Mouse (Mus musculus) lung, postnatal 4 days (tissue): Measurements from ENCODE around the gene Arel1.

Experiments used
- DNase-seq, 2 experiments: peaks; one replicate each; pipeline ENCODE4 v3.0.0; 2021

Gene Arel1

DNA sequence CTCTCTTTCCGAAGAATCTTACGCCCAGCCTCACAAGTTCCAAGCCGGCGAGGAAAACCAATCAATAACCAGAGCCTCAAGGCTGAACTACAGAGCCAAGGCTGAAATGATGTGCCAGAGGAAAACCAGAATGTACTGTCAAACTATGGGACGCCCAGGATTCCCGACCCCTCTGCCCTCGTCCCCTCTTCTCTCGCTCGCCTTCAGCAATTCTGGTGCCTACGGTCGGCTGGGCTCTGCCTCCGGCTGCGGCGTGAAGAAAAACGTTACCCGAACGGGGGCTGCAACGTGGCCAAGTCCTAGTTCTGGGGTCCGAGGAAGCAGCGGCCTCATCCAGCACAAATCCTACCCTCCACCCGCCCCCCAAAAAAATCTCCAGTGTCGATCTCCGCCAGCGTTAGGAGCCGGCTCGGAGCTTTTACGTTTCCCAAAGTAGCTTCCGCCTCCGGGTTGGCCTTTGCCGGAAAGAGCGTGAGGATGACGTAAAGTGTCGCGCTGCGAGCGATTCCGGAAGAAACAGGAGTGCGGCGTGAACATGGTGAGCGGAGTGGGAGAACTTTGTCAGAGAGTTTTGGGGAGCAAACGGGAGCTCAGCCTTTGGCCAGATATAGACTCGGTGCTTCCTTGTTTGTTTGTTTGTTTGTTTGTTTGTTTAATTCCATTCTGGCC lies at the start of gene Arel1, which contains the start of gene Fcf1:
TSS of gene Arel1 (minus strand) at position 473 of the 669 bp plus-strand sequence.
TSS of gene Fcf1 (plus strand) at position 470 of the 669 bp plus-strand sequence.
- peak; percentile 91 for DNase-seq

DNA sequence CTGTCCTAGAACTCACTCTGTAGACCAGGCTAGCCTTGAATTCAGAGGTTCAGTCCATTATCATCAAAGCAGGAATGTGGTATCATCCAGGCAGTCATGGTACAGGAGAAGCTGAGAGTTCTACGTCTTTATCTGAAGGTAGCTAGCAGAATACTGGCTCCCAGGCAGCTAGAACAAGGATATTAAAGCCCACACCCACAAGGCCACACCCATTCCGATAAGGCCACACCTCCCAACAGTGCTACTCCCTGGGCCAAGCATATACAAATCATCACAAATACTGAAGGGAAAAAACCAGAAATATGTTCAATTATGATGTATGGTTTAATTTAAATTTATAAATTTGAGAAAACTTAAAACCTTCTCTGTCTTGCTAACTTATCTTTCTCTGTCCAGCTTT lies 41.5 kb upstream of the Arel1 start:
- DNase-seq: no peak

DNA sequence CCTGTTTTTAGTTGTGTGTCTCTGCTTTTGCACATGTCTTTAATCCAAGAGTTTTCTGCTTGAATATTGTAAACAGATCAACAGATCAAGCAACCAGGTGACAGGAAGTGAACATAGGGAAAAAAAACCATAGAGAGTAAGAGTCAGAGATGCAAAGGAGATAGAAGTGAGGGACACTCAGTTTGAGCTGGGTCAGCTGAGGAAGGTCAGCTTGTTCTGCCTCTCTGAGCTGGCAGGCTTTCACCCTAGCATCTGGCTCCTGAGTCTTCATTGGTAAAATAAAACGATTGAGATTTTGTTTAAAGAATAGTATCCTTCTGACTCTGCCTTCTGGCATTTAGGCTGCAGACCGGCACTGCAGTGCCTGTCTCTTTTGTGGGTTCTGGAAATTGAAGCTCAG lies 39.8 kb upstream of the Arel1 start:
- no peak for DNase-seq

DNA sequence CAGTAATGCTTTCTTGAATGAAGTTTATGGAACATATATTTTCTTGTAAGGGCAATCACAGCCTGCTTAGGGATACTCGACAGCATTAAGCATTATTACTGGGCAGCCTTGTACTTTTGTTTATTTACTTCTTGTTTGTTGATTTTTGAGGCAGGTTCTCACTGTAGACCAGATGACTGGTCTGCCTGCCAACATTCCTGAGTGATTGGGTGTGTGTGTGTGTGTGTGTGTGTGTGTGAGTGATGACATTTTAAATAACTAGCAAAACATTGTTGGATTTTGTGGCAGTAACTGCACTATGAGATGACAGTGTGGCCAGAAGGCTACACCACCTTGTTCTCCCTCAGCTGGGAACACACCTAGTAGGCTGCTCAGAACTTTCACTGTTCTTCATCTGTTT lies 39.1 kb upstream of the Arel1 start:
- DNase-seq: no peak

DNA sequence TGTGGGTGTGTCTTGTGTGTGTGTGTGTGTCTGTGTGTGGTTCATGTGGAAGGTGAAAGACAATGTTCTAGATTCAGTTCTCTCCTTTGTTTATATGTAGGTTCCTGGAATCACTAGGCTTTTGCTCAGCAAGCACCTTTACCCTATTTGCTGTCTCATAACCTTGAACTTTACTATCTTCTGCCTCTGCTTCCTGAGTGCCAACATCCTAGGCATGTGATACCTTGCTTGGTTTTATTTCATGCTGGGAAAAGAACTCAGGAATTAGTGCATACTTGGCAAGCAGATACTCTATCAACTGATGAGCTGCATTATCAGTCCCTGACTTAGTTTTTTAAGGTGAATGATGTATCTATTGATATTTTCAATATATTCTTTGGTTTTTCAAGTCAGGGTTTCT lies 36.3 kb upstream of the Arel1 start:
- DNase-seq: no peak

DNA sequence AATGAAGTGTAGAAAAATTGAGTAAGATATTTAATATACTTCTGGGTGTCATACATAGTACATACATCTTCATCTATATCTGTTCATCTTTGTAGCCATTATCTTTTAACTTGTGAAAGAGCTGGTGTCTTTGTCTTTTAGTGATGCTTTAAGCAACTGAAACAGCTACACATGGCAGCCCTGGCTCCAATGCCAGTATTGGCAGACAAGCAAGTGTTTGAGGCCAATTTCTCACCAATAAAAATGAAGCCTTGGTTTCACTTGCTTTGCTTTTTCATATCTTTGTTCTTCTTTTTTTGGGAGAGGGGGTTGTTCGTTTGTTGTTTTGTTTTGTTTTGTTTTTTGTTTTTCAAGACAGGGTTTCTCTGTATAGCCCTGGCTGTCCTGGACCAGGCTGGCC lies 35.5 kb upstream of the Arel1 start:
- no peak for DNase-seq

DNA sequence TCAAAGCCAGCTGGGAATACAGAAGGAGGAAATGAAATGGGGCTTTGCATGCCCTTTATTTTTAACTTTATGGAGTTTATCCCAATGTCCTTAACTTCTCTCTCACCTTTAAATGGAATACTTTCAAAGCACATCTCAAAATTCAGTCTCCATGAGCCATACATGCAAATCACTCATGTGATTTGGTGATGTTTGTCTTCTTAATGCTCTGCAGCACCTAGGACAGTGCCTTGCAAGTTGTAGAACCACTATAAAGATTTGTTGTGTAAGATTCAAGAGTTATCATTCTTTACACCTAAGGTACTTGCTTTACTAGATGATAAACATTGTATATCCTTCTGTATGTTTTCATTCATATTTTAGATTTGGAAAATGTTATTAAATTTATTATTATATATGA lies 28.4 kb upstream of the Arel1 start:
- DNase-seq: no peak

DNA sequence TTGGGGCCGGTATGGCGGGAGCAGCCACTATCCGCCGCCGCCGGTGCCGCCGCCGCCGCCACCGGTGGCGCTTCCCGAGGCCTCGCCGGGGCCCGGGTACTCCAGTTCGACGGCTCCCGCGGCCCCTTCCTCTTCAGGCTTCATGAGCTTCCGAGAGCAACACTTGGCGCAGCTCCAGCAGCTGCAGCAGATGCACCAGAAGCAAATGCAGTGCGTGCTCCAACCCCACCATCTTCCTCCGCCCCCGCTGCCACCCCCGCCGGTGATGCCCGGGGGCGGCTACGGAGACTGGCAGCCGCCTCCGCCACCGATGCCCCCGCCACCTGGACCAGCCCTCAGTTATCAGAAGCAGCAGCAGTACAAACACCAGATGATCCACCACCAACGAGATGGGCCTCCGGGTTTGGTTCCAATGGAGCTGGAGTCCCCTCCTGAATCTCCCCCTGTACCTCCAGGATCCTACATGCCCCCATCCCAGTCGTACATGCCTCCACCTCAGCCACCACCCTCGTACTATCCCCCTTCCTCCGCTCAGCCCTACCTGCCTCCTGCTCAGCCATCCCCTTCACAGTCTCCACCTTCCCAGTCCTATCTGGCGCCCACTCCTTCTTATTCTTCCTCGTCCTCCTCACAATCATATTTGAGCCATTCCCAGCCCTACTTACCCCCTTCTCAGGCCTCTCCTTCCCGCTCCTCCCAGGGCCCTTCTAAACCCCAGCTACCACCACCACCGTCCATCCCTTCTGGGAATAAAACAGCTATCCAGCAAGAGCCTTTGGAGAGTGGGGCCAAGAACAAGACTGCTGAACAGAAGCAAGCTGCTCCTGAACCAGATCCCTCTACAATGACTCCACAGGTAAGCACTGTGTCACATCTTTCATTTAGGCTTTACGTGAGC lies 26.1 kb upstream of the Arel1 start:
- DNase-seq: peak in 1 of 2 experiments; percentile 71

DNA sequence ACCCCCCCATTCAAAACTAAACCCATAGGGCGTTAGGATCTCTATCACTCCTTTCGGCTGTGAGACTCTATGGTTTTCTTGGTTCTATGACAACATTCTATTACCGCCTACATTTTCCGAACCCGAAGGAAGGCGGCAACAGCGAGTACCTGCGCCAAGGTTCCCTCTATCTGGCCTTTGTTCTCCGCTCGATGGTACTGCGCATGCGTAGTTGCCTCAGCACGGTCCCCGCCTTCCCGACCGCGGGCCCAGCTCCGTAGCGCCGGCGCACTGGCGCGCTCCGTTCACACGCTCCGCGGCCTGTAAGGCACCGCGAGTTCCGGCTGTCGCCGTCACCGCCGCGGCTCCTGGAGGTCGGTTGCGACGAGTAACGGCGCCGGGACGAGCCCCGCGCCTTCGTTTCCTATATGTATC lies 25.4 kb upstream of the Arel1 start, which contains the start of gene Ylpm1:
TSS of gene Ylpm1 (plus strand) at position 239 of the 414 bp plus-strand sequence.
- peak; percentile 98 for DNase-seq

DNA sequence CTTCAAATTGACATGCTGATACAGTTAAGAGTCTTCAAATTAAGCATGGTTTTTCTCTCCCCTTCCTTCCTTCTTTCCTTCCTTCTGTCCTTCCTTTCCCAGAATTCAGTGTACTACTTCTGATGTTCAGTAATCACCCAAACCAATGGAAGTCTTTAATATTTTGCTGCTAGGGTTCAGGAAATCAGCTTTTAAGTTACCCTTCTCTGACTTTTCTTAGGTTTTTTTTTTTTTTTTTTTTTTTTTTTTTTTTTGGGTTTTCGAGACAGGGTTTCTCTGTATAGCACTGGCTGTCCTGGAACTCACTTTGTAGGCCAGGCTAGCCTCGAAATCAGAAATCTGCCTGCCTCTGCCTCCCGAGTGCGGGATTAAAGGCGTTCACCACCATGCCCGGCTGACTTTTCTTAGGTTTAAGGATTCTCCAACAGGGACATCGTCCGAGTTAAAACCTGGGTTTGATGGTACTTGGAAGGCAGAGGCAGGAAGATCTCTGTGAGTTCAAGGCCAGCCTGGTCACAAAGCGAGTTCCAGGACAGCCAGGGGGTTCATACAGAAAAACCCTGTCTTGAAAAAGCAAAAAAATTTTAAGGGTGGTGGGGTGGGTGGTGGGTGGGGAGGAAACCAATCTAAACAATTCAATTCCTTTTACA lies 24.5 kb upstream of the Arel1 start:
- no peak for DNase-seq

DNA sequence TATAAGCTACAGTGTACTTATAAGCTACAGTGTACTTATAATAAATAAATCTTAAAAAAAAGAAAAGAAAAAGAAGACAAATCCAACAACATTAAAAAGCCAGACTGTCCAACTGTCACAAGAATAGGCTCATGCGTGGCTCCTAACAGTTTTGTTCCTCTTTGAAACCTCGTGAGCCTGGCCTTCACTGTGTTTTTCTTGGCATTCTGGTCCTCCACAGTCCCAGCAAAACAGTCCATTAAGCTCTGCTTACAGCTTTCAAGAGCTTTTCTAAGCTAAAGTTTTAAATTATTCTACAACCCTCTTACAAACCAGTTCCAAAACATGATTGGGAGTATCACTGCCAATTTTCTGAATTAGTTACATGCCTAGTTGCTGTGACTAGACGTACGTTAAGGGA lies 18.8 kb upstream of the Arel1 start:
- no peak for DNase-seq

DNA sequence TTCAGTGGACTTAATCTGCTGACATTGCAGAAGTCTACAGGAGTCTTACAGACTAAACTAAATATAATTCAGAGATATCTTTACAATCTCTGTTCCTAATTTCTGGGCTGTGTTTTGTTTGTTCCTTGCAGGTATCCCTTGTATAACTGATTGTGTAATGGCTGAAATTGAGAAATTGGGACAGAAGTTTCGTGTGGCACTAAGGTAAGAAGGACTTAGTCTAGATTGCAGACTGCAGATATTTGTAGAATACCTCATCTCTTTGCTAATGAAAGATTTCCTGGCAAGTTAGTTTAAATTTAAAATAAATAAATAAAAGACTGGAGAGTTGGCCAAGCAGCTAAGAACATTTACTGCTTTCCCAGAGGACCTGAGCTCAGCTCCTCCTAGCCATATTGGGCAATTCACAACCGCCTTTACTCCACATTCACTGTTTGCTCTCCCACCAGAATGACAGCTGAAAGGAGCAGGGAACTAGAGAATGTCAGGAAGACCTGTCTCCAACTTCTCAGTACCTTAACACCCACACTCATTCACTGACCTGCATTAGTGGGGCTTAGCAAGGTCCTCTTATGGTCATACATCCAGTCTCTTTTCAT lies 8.7 kb upstream of the Arel1 start:
- no peak for DNase-seq

DNA sequence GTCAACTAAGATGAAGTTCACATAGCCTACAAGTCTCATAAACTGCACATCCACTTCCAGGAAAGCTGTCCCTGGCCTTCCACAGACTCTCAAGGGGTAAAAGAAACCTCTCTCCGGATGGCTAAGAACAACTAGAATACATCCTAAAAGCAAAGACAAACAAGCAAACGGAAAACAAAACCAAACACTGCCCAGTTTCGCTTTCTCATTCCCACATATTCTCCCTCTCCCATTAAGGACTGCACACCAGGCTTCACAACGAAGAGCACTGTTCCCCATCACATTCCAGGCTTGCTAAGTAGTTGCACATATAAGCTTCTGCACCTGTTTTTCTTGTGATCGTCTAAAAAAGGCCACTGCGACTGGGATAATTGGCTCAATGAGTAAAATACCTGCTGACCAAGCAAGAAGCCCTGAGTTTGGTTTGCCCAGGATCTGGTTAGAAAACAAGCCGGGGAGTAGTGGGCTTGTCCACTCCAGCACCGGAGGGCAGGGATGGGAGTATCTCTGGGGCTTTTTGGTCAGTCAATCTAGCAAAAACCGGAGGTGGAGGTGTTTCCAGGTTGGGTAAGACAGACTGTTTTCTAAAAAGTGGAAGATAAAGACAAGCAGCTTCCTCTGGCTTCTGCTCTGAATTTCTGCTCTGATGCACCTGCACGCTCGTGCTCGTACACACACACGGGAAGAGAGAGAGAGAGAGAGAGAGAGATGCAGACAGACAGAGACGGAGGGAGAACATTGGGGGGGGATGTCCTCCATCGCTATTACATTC lies 858 bp downstream of the Arel1 start:
- no peak for DNase-seq

DNA sequence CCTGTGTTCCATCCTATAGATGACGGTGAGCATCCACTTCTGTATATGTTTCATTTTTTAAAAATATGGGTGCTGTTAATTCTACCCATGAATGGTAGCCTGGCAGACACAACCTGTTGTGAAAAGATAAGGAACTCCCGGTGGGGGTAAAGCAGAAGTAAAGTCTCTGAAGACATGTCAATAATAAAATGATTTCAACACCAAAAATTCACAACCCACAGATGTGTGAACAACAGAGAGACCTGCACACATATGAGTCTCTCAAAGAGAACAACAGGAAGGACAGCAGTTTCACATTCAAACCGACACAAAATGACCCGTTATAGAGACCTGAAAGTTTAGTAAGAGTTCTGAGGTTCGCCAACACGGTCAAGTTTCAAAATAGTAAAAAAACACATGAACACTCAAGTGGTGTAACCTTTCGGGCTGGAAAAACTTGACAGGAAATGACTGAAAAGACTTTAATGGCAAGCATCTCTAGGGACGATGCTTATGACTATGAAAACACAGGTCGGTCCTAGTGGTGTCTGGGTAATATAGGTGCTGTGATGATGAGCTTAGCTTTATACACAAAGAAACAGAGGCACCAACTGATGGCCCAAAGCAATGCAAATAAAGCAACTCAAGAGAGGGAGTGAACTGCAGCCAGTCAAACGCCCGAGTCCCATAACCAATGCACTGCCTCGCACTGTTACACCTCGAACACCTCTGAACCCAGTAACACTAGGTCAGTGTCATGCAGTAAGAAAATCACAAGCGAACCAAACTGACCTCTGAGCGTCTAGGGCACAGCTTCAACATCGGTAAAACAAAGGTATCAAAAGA lies 1.7 kb downstream of the Arel1 start:
- no peak for DNase-seq

DNA sequence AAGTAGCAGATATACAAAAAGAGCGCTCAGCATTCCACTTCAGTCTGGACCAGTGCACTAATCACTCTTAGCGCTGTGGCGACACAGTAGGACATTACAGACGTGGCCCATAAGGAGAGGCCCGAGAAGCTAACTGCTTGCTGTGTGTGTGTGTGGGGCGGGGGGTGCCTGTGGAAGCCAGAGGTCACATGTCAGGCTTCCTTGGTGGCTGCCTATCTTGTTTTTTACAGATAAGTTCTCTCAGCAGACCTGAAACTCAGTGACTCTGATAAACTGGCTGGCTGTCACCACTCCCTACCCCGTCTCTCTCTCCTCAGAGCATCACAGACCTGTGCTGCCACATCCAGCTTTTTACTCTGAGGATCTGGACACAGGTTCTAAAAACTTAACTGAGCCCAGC lies 8.1 kb downstream of the Arel1 start:
- DNase-seq: no peak

DNA sequence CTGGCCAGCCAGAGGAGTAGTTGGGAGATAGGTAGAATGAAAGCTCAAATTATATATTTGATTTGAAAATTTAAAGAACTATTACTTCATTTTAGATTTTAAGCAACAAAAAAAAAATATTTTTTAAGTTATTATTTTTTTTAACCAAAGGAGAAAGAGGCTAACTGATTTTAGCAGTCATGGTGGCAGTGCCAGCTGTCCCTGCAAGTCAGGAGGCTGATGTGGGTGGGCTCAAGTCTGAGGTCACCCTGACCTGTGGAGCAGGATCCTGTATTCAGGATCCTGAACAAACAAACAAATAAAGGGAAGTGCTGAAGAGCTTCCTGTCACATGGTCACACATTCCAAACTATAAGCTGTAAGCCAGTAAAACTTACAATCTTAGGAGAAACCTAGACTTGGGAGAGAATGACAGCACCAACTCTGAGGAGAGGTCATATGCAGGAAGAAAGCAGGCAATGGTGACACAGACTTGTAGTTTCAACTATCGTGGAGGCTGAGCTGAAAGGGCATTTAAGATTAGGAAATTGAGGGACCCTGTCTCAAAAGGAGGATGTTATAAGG lies 11.8 kb downstream of the Arel1 start:
- DNase-seq: no peak

DNA sequence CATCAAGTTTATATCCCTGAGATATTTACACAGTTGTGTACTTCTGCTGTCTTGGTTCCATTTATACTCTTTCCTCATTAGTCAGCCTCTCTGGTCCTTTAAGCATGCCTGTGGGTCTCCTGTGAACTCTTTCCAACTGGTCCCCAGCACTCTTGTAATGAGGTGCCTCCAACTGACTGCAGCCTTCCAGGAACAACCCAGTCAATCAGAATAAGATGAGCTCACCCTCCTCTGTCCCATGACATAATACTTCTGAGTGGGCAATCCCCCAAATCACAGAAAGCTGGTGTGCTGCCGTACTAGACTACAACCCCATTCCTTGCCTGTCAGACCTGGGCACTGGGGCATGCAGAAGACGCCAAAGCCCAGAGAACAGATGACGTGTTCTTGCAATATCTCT lies 14.4 kb downstream of the Arel1 start:
- peak; percentile 61 to 83 for DNase-seq

DNA sequence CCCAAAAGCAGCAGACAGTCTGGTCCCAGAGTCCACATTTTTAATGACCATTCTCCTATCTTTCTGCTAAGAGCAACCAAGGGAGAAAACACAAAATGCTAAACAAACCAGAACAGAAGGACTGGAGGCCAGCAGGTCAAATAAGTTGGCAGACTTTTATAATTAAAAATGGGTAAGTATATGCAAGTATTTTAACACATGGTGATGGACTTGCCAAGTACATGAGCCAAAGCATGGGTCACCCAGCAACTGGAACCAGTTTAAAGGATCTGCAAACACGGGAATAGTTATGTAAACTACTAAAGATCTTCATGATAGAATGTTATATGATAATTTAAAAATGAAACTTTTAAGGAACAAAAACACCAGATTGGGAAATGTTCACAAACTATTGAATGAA lies 18.3 kb downstream of the Arel1 start:
- DNase-seq: peak in 1 of 2 experiments; percentile 43

DNA sequence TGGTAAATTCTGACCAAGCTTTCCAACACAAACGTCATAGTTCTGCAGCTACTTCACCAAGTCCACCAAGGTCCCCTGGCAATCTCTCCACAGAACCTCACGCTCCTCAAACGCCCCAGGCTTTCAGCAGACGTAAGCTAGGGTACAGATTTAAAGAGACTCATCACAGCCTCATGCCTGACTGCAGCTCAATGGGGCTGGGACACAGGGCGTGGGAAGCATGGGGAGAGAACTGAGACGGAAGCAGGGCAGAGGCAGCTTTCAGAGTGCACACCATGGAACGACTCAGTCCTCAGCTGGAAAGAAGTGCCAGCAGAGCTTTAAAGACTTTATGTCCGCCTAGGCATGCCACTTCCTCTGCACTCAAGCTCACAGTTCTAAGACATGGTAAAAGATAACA lies 19.2 kb downstream of the Arel1 start:
- peak in 1 of 2 experiments; percentile 36 for DNase-seq

DNA sequence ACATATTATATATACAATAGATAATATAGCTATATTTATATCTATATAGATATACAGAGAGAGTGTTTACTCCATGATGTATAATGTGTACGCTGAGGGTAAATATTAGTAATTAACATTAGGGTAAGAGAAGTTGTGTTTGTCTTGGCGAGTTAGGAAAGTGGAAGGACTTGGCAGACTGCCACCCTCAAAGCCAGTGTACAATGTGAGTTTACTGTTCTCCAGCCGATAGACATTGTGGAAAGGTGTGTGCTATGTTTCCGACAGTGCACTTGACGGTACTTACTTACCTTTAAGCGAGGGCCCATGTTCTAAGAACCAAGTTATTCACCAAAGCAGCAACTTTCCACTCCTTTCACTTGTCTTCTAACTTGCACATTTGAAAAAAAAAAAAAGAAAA lies 19.9 kb downstream of the Arel1 start:
- peak; percentile 43 to 44 for DNase-seq
